Mouse (Mus musculus) midbrain, embryonic 10.5 days (tissue): Measurements from ENCODE around the gene Gpc5. TPM values are rescaled to one million over a fixed set of nuclear protein-coding genes. Genes with fewer than 3 reads are reported as not detected.

Experiments
- DNase-seq: peaks from one replicate; pipeline ENCODE4 v3.0.0-alpha.2; 2017; ENCODE audit warnings: low spot score
- H3K27ac ChIP-seq: fragments of 300-500 bp; sonication (generic); replicated peaks from 2 replicates; pipeline ENCODE4 v1.5.1; 2016; ENCODE audit warnings: mild to moderate bottlenecking
- H3K27me3 ChIP-seq: fragments of 300-500 bp; sonication (generic); 2 replicates; pipeline ENCODE4 v1.6.1; 2016; ENCODE audit warnings: low read depth, mild to moderate bottlenecking; ENCODE audit not compliant: poor library complexity, severe bottlenecking
- H3K36me3 ChIP-seq: fragments of 300-500 bp; sonication (generic); 2 replicates; pipeline ENCODE4 v1.6.1; 2016; ENCODE audit warnings: mild to moderate bottlenecking, moderate library complexity
- H3K4me1 ChIP-seq: fragments of 300-500 bp; sonication (generic); 2 replicates; pipeline ENCODE4 v1.6.1; 2016
- H3K4me3 ChIP-seq: fragments of 300-500 bp; sonication (generic); 2 replicates; pipeline ENCODE4 v1.5.1; 2016; ENCODE audit warnings: mild to moderate bottlenecking, moderate library complexity
- H3K9me3 ChIP-seq: fragments of 300-500 bp; sonication (generic); replicated peaks from 2 replicates; pipeline ENCODE4 v1.6.1; 2016; ENCODE audit warnings: mild to moderate bottlenecking
- WGBS: fragments of 180-500 bp; shearing (Covaris S2); methylation state at CpG from one replicate; pipeline ENCODE4 v1.1.7; 2016; 5-methylcytosine and 5-hydroxymethylcytosine counted together
- polyA plus RNA-seq: library from polyadenylated mRNA; unstranded; fragments of >200 nt; fragmentation: Nextera tagmentation; extraction: Ambion mirVana; gene quantifications from 2 replicates; pipeline ENCODE4 v1.2.1, GENCODE M21; 2016

Gpc5 gene
- polyA plus RNA-seq, 1 experiment from 2014 or later: 0.30 TPM

DNA sequence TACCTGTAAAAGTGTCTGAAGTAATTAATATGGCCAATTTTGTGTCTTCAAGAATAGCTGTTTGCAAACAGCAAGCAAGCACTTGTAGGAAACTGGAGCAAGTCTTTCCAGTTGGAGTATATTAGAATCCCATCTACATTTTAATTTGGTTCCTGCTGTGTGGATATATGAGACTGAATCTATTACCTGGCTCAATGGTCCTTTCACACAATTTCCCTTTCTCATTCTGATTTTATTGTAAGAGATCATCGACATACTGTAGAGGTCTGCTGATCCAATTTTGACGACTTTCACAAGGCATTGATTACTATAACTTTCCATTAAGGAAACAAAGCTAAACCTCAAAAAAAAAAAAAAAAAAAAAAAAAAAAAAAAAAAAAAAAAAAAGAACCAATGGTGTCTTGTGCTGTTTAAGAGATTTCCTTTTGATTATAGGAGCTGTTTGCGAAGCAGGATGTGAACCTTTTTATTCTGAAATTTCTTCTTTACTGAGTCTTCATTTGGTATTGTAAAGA is 85.4 kb downstream of the Gpc5 start:
- no peak overlapping the region for H3K27ac ChIP-seq
- DNase-seq: no peak
- no peaks in the 10 kb centered on the region for H3K4me1 ChIP-seq
- no peak overlapping the region for H3K4me3 ChIP-seq
- H3K36me3 ChIP-seq: no peaks in the 10 kb centered on the region
- H3K9me3 ChIP-seq: no peaks in the 10 kb centered on the region
- no peaks in the 10 kb centered on the region for H3K27me3 ChIP-seq
- 64% methylated on average over 3 of the region's 3 CpGs for whole genome bisulfite sequencing

DNA sequence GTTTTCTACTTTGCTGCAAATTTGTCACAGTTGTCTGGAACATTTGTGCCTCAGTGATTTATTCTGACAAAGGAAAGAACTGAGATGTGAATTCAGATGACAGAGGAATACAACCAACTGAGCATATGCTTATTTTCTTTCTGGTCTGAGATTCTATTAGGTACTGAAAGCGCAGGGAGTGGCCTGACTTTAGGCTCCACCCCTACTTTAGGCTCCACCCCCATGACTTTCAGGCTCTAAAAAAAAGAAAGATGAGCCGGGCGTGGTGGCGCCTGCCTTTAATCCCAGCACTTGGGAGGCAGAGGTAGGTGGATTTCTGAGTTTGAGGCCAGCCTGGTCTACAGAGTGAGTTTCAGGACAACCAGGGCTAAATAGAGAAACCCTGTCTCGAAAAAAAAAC is 87.9 kb downstream of the Gpc5 start:
- no peak for DNase-seq
- no peak overlapping the region for H3K4me3 ChIP-seq
- no peak overlapping the region for H3K27ac ChIP-seq
- no peaks in the 10 kb centered on the region for H3K9me3 ChIP-seq
- H3K36me3 ChIP-seq: no peaks in the 10 kb centered on the region
- no peaks in the 10 kb centered on the region for H3K4me1 ChIP-seq
- WGBS: 78% methylated on average over 5 of the region's 5 CpGs
- H3K27me3 ChIP-seq: no peaks in the 10 kb centered on the region

DNA sequence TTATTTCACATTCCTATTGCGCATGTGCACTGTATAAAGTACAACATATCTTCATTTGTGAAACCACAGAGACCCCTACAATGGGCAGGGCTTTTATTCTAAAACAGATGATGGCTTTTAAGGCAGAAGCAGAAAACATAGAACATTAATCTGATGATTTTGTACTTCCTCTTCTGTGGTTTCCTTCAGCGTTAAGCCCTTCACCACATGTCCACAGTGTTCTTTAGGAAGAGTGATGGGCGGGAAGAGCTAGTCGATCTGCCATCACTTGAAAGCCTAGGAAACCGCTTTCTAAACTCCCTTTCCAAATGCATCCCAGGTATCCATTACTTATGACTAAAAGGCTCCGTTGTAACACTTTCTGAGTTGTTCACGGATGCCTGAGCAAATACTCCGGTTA is 96.2 kb downstream of the Gpc5 start:
- Histone ChIP-seq H3K27me3 (no peaks in the 10 kb centered on the region), H3K4me3 (no peak overlapping the region), H3K27ac (no peak overlapping the region), H3K36me3 (no peaks in the 10 kb centered on the region), H3K9me3 (no peaks in the 10 kb centered on the region), H3K4me1 (no peaks in the 10 kb centered on the region)
- DNase-seq: no peak
- WGBS: 91% methylated on average over 8 of the region's 8 CpGs

DNA sequence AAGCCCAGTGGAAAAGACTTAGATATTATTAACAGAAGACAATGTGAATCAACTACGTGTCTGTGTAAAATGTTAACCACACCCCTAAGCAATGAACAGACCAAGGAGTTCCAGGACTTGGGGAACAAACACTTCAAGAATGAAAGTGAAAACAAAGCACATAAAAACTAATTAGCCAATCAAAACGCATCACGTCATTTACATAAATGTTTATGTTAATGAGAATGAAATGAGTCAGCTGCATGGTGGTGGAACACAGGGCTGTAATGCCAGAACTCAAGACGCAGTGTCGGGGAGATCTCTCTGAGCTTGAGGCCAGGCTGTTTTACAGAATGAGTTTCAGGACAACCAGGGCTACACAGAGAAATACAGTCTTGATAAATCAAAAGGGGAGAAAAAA is 136.1 kb downstream of the Gpc5 start:
- WGBS: 83% methylated on average over 5 of the region's 5 CpGs

DNA sequence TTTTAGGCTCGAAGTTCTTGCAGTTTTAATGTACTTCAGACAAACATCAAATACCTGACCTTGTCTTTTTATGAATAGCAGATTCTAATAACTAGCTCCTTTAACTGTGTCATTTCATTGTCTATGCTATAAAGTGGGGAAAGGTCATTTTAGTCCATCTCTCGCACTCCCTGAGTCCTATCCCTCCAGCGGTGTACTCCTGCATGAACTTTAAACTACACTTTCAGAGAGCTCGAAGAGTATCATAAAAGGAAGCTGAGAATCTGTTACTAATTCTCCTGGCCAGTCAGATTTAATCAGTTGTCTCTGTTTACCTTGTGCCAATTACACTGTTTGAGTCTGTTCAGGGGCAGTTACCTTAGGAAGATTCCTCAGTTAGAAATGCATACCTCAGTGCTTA is 144.4 kb downstream of the Gpc5 start:
- no peaks in the 10 kb centered on the region for H3K9me3 ChIP-seq
- peaks cover 4% of the 10 kb centered on the region; the same call in 1 of the 2 replicates for H3K4me1 ChIP-seq
- H3K27ac ChIP-seq: no peak overlapping the region
- H3K4me3 ChIP-seq: no peak overlapping the region
- no peaks in the 10 kb centered on the region for H3K27me3 ChIP-seq
- no peaks in the 10 kb centered on the region for H3K36me3 ChIP-seq
- WGBS: 77% methylated on average over 4 of the region's 4 CpGs
- DNase-seq: no peak

More for the DNA sequence above, 136.1 kb downstream of the Gpc5 start:
- Histone ChIP-seq H3K27me3 (no peaks in the 10 kb centered on the region), H3K4me1 (no peaks in the 10 kb centered on the region), H3K9me3 (no peaks in the 10 kb centered on the region), H3K36me3 (no peaks in the 10 kb centered on the region), H3K4me3 (no peak overlapping the region), H3K27ac (no peak overlapping the region)
- DNase-seq: no peak

DNA sequence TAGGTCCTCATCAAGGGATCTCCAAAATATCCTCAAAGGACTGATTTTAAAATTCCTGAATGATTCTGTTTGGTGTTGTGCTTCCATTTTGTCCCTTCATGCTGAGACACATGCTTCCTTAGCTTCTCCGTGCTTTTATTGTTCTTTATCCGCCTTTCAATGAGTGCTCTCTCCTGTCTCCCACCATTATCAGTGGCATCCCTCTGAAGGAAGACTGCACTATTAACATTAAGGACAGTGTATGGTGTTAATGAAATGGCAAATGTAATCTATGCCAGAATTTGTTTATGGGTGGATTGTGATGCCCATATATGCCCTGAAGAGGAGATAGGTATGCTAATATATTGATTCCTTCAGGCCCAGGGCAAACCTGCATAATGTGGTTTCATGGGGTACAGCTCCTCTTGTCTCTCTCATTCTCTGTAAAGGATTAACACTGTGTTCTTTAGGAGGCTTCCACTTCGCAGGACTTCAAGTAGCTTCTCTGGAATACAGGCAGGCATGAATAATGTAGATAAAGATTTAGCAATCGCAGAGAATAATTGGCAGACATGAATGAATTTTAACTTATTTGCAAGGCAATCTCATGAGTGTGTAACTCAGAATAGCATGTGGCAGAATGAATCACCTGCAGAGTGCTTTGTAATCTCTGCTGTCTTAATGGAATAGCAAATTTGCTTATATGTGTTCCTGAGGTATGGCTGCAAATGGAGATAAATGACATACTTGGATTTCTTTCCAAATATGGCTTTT is 148.8 kb downstream of the Gpc5 start:
- Histone ChIP-seq H3K27ac (no peak overlapping the region), H3K36me3 (no peaks in the 10 kb centered on the region), H3K4me1 (peaks cover 4% of the 10 kb centered on the region; the same call in 1 of the 2 replicates), H3K4me3 (no peak overlapping the region), H3K9me3 (no peaks in the 10 kb centered on the region), H3K27me3 (no peaks in the 10 kb centered on the region)
- DNase-seq: no peak
- WGBS: 66% methylated on average over 4 of the region's 4 CpGs

DNA sequence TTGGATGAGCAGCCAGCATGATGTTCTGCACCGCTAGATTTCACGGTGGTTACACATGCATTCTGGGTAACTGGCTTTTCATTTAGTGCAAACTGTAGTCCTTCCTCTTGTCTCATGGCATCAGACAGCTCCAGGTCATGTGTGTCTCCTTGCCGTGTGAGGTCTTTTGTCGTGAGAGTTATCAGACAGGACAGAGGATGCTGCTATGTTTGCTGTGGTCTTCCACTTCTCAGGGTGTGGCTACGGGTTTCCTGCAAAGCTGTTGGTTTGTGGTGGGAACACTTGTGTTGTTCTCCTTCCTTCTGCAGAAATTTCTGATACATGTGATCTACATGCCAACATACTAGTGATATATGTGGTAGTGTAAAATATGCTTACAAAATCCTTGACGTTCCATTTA is 158.5 kb downstream of the Gpc5 start:
- H3K4me3 ChIP-seq: no peak overlapping the region
- H3K27ac ChIP-seq: no peak overlapping the region
- no peak for DNase-seq
- H3K9me3 ChIP-seq: no peaks in the 10 kb centered on the region
- no peaks in the 10 kb centered on the region for H3K27me3 ChIP-seq
- H3K36me3 ChIP-seq: no peaks in the 10 kb centered on the region
- H3K4me1 ChIP-seq: no peaks in the 10 kb centered on the region
- WGBS: 93% methylated on average over 6 of the region's 6 CpGs

DNA sequence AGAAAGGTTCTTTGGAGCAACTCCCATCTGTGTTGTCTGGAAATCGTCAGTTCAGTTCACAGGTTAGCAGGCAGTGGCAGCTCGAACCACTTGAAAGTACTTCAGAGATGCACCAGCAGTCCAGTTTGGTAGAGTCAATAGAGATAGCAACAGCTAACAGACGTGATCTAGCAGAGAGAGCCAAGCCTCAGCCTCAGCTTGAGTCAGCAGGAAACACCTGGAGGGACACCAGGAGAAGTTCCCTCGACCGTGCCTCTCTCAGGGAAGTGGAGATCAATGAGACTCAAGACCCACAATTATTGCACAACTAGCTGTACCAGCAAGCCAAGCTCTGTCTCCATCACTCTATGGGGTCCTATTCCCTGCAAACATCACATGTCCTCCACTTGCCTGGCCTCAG is 159.8 kb downstream of the Gpc5 start:
- DNase-seq: no peak
- no peak overlapping the region for H3K4me3 ChIP-seq
- 79% methylated on average over 5 of the region's 5 CpGs for WGBS

DNA sequence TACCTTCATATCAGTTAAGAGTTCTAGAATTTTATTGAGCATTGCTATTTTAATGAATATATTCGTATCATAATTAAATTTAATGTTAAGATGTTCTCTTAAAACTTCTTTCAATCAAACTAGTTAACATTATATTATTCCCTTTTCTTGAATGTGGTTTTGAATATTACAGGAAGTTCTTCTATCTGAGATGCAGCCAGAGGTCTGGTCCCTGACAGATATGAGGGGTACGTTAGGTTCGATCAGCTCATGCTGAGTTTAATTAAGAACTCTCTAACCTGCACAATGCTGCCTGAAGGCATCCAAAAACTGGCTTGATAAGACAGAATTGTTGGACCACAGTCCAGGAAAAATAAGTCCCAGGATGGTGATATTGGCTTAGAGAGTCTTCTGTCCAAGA is 161.1 kb downstream of the Gpc5 start:
- Histone ChIP-seq H3K9me3 (no peaks in the 10 kb centered on the region), H3K4me1 (no peaks in the 10 kb centered on the region), H3K27ac (no peak overlapping the region), H3K4me3 (no peak overlapping the region), H3K27me3 (no peaks in the 10 kb centered on the region), H3K36me3 (no peaks in the 10 kb centered on the region)
- DNase-seq: no peak
- WGBS: 88% methylated on average over 3 of the region's 3 CpGs

More for the DNA sequence above, 159.8 kb downstream of the Gpc5 start:
- Histone ChIP-seq H3K9me3 (no peaks in the 10 kb centered on the region), H3K27ac (no peak overlapping the region), H3K36me3 (no peaks in the 10 kb centered on the region), H3K27me3 (no peaks in the 10 kb centered on the region), H3K4me1 (no peaks in the 10 kb centered on the region)

DNA sequence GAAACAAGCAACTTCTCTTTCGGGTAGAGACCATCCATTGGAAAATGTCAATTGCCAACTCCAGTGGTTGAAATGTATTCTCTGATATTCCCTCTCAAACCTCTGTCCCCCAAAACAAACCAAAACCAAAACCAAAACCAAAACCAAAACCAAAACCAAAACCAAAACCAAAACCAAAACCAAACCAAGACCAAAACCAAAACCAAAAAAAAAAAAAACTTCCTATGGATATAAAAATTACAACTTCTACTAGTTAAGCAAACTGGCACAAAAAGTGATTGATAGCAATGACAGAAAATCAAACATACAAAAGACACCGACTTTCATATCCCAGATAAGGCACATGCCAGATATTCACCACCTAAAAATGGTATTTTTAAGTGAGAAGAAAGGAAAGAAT is 161.7 kb downstream of the Gpc5 start:
- H3K27ac ChIP-seq: no peak overlapping the region
- 91% methylated on average over 2 of the region's 2 CpGs for WGBS

DNA sequence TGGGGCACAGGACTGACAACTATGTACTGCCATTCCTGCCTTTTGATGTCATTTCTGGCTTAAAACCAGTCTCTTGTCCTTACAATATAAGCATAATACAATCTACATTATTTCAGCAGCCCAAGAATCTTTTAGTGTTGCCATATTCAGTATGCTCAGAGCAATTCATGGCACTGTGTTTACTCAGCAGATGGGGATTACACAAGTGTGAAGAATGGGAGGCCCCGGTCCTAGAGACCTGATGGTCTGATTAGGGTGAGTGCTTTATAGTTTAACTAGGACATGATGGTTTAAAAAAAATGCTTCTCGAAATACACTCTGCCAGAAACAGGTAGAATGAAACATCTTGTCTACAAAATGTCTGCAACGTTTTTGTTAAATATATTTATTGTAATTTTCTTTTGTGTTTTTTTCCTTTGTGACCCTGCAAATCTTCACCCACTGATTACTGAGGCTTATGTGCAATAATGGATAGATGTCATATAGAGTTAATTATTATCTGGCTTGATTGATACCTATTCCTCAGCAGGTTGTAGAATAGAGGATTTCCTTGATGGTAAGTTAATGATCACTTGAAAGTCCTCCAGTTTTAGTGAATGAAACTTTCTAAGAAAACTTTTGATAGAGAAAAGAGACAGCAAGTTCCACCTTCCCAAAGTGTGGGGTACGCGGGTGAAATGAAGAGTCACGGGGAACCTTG is 177.8 kb downstream of the Gpc5 start:
- DNase-seq: no peak
- Histone ChIP-seq H3K4me3 (no peak overlapping the region), H3K4me1 (no peaks in the 10 kb centered on the region), H3K36me3 (no peaks in the 10 kb centered on the region), H3K9me3 (no peaks in the 10 kb centered on the region), H3K27me3 (no peaks in the 10 kb centered on the region), H3K27ac (no peak overlapping the region)
- 91% methylated on average over 6 of the region's 6 CpGs for WGBS

More for the DNA sequence above, 161.7 kb downstream of the Gpc5 start:
- no peak for DNase-seq
- Histone ChIP-seq H3K27me3 (no peaks in the 10 kb centered on the region), H3K4me1 (no peaks in the 10 kb centered on the region), H3K9me3 (no peaks in the 10 kb centered on the region), H3K36me3 (no peaks in the 10 kb centered on the region), H3K4me3 (no peak overlapping the region)

DNA sequence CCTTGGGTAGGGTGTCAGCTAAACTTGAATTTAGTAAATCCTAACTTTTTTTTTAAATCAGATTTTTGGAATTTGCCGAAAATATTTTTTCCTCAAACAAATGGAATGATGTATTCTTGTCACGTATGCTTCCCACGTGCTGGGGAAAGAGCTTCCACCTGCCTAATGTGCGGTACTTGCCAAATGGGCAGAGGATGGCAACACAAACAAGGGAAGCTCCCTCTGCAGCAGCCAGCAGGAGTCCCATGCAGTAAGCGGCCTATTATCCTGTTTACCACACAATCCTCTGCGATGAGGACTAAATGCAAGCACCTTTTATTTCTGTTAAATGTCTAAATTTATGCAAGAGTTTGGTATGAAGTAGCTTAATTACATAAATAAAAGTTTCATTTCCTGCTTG is 178.4 kb downstream of the Gpc5 start:
- no peak for DNase-seq
- H3K4me3 ChIP-seq: no peak overlapping the region
- 86% methylated on average over 6 of the region's 6 CpGs for WGBS

DNA sequence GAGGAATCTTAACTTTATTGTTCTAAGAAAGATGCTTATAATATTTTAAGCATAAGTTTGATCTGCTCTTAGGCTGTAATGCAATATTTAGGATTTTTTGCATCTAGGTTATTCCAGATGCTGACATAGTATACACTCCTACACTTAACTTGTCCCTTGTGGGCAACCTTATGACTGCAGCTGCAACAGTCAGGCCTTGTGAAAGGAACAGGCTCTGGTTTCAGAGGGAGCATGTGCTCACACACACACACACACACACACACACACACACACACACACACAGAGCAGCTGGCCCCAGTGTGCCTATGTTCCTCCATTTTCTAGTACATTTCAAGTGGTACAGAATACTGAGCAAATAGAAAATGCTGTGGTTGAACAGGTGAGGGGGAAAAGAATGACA is 190.8 kb downstream of the Gpc5 start:
- Histone ChIP-seq H3K4me1 (no peaks in the 10 kb centered on the region), H3K4me3 (no peak overlapping the region), H3K9me3 (no peaks in the 10 kb centered on the region), H3K27ac (no peak overlapping the region), H3K27me3 (no peaks in the 10 kb centered on the region), H3K36me3 (no peaks in the 10 kb centered on the region)
- DNase-seq: no peak

More for the DNA sequence above, 178.4 kb downstream of the Gpc5 start:
- Histone ChIP-seq H3K27ac (no peak overlapping the region), H3K36me3 (no peaks in the 10 kb centered on the region), H3K27me3 (no peaks in the 10 kb centered on the region), H3K9me3 (no peaks in the 10 kb centered on the region), H3K4me1 (no peaks in the 10 kb centered on the region)
